Mouse (Mus musculus) limb, embryonic 12.5 days (tissue): ENCODE data around the gene Hsd3b2. TPM values are rescaled to one million over a fixed set of nuclear protein-coding genes. Genes with fewer than 3 reads are reported as not detected.
"Not testable (repeated sequence)": the region's sequence is repeated elsewhere in the genome, so short reads cannot be mapped to it uniquely, and the experiment has no call there.

Experiments used
- ATAC-seq: fragments of 200-750 bp; cut with Nextera tagmentation; 2 replicates; pipeline ENCODE4 v1.8.0; 2017; ENCODE audit warnings: low read depth, moderate TSS enrichment; ENCODE audit not compliant: insufficient number of reproducible peaks, insufficient read depth, low FRiP score, low TSS enrichment
- H3K27ac ChIP-seq: fragments of 300-500 bp; sonication (generic); 2 replicates; pipeline ENCODE4 v1.5.1; 2016; ENCODE audit warnings: mild to moderate bottlenecking, moderate library complexity
- H3K27me3 ChIP-seq: fragments of 300-500 bp; sonication (generic); 2 replicates; pipeline ENCODE4 v1.6.1; 2016; ENCODE audit warnings: mild to moderate bottlenecking, moderate library complexity
- H3K36me3 ChIP-seq: fragments of 300-500 bp; sonication (generic); 2 replicates; pipeline ENCODE4 v1.6.1; 2016; ENCODE audit warnings: mild to moderate bottlenecking, moderate library complexity
- H3K4me1 ChIP-seq: fragments of 300-500 bp; sonication (generic); replicated peaks from 2 replicates; pipeline ENCODE4 v1.6.1; 2016
- H3K4me2 ChIP-seq: fragments of 300-500 bp; sonication (generic); 2 replicates; pipeline ENCODE4 v1.6.1; 2016; ENCODE audit warnings: mild to moderate bottlenecking, moderate library complexity
- H3K4me3 ChIP-seq: fragments of 300-500 bp; sonication (generic); replicated peaks from 2 replicates; pipeline ENCODE4 v1.5.1; 2016; ENCODE audit warnings: mild to moderate bottlenecking
- H3K9ac ChIP-seq: fragments of 300-500 bp; sonication (generic); replicated peaks from 2 replicates; pipeline ENCODE4 v1.6.1; 2016; ENCODE audit warnings: mild to moderate bottlenecking, moderate library complexity
- H3K9me3 ChIP-seq: fragments of 300-500 bp; sonication (generic); 2 replicates; pipeline ENCODE4 v1.6.1; 2016; ENCODE audit warnings: mild to moderate bottlenecking, moderate library complexity
- WGBS: fragments of 180-500 bp; shearing (Covaris S2); methylation state at CpG from one replicate; pipeline ENCODE4 v1.1.7; 2016; 5-methylcytosine and 5-hydroxymethylcytosine counted together
- polyA plus RNA-seq: library from polyadenylated mRNA; unstranded; fragments of >200 nt; fragmentation: Nextera tagmentation; extraction: Ambion mirVana; gene quantifications from 2 replicates; pipeline ENCODE4 v1.2.1, GENCODE M21; 2016

The Hsd3b2 gene
- 0.06 TPM in 1 of 2 replicates, not detected in the other for polyA plus RNA-seq

- WGBS: 74% methylated on average over 1 of the region's 1 CpGs
- Histone ChIP-seq H3K36me3 (no peaks in the 10 kb centered on the region), H3K4me2 (no peak within 1 kb of the TSS), H3K4me1 (no peaks in the 10 kb centered on the region), H3K4me3 (no peak within 1 kb of the TSS), H3K9ac (no peak within 1 kb of the TSS), H3K27me3 (no peaks in the 10 kb centered on the region), H3K9me3 (no peaks in the 10 kb centered on the region), H3K27ac (no peak within 1 kb of the TSS)
- ATAC-seq: no peak
Measured at GRCm38 (mm10) chr3:98724376-98724775, at the start of gene Hsd3b2. Gene Hsd3b2 (minus strand): TSS chr3:98724543.

GRCm38 (mm10) chr3:98764155-98764554 lies 39.8 kb upstream of the Hsd3b2 start:
- H3K36me3 ChIP-seq: no peaks in the 10 kb centered on the region
- no peaks in the 10 kb centered on the region for H3K9me3 ChIP-seq
- H3K4me2 ChIP-seq: no peak overlapping the region
- H3K9ac ChIP-seq: no peak overlapping the region
- no peaks in the 10 kb centered on the region for H3K4me1 ChIP-seq
- no peak overlapping the region for H3K27ac ChIP-seq
- H3K27me3 ChIP-seq: no peaks in the 10 kb centered on the region
- no peak for ATAC-seq
- no peak overlapping the region for H3K4me3 ChIP-seq

- no peak overlapping the region for H3K27ac ChIP-seq
- H3K4me1 ChIP-seq: no peaks in the 10 kb centered on the region
- H3K9ac ChIP-seq: no peak overlapping the region
- H3K27me3 ChIP-seq: no peaks in the 10 kb centered on the region
- H3K4me3 ChIP-seq: no peak overlapping the region
- H3K9me3 ChIP-seq: no peaks in the 10 kb centered on the region
- no peaks in the 10 kb centered on the region for H3K36me3 ChIP-seq
- H3K4me2 ChIP-seq: no peak overlapping the region
- WGBS: 82% methylated on average over 3 of the region's 3 CpGs
- ATAC-seq: no peak
Measured at GRCm38 (mm10) chr3:98756836-98757235, 32.5 kb upstream of the Hsd3b2 start.

GRCm38 (mm10) chr3:98752171-98752570 lies 27.8 kb upstream of the Hsd3b2 start:
- Histone ChIP-seq H3K27me3 (no peaks in the 10 kb centered on the region), H3K9me3 (no peaks in the 10 kb centered on the region), H3K27ac (no peak overlapping the region), H3K36me3 (no peaks in the 10 kb centered on the region), H3K4me2 (no peak overlapping the region), H3K4me1 (no peaks in the 10 kb centered on the region), H3K9ac (no peak overlapping the region), H3K4me3 (no peak overlapping the region)
- no peak for ATAC-seq
- 77% methylated on average over 2 of the region's 2 CpGs for WGBS

- not testable (repeated sequence) for H3K4me3 ChIP-seq, H3K27ac ChIP-seq, H3K4me1 ChIP-seq, H3K36me3 ChIP-seq, H3K27me3 ChIP-seq, H3K9me3 ChIP-seq, H3K4me2 ChIP-seq, H3K9ac ChIP-seq, ATAC-seq
- 50% methylated on average over 1 of the region's 1 CpGs for WGBS
Measured at GRCm38 (mm10) chr3:98741043-98741442, 16.7 kb upstream of the Hsd3b2 start.

GRCm38 (mm10) chr3:98734340-98734739 lies 10.0 kb upstream of the Hsd3b2 start:
- Histone ChIP-seq H3K27ac (no peak overlapping the region), H3K9me3 (no peaks in the 10 kb centered on the region), H3K4me2 (no peak overlapping the region), H3K27me3 (no peaks in the 10 kb centered on the region), H3K4me3 (no peak overlapping the region), H3K36me3 (no peaks in the 10 kb centered on the region), H3K9ac (no peak overlapping the region), H3K4me1 (no peaks in the 10 kb centered on the region)
- ATAC-seq: no peak
- WGBS: 69% methylated on average over 4 of the region's 4 CpGs

- no peak overlapping the region for H3K4me3 ChIP-seq
- H3K9me3 ChIP-seq: no peaks in the 10 kb centered on the region
- no peak overlapping the region for H3K9ac ChIP-seq
- no peaks in the 10 kb centered on the region for H3K36me3 ChIP-seq
- WGBS: 87% methylated on average over 2 of the region's 2 CpGs
- H3K27me3 ChIP-seq: no peaks in the 10 kb centered on the region
- no peak for ATAC-seq
- H3K27ac ChIP-seq: no peak overlapping the region
- H3K4me1 ChIP-seq: no peaks in the 10 kb centered on the region
- no peak overlapping the region for H3K4me2 ChIP-seq
Measured at GRCm38 (mm10) chr3:98733724-98734123, 9.4 kb upstream of the Hsd3b2 start.

- Histone ChIP-seq H3K36me3 (no peaks in the 10 kb centered on the region), H3K9me3 (no peaks in the 10 kb centered on the region), H3K27me3 (no peaks in the 10 kb centered on the region), H3K4me2 (no peak overlapping the region), H3K4me3 (no peak overlapping the region), H3K27ac (no peak overlapping the region), H3K9ac (no peak overlapping the region), H3K4me1 (no peaks in the 10 kb centered on the region)
- WGBS: 83% methylated on average over 2 of the region's 2 CpGs
- ATAC-seq: no peak
Measured at GRCm38 (mm10) chr3:98726281-98726680, 1.9 kb upstream of the Hsd3b2 start.

- no peaks in the 10 kb centered on the region for H3K4me1 ChIP-seq
- H3K4me3 ChIP-seq: no peak overlapping the region
- no peaks in the 10 kb centered on the region for H3K27me3 ChIP-seq
- no peaks in the 10 kb centered on the region for H3K9me3 ChIP-seq
- no peaks in the 10 kb centered on the region for H3K36me3 ChIP-seq
- ATAC-seq: no peak
- H3K4me2 ChIP-seq: no peak overlapping the region
- no peak overlapping the region for H3K9ac ChIP-seq
- H3K27ac ChIP-seq: no peak overlapping the region
Measured at GRCm38 (mm10) chr3:98720740-98721139, 3.6 kb downstream of the Hsd3b2 start.

- H3K4me2 ChIP-seq: no peak overlapping the region
- ATAC-seq: no peak
- H3K4me1 ChIP-seq: no peaks in the 10 kb centered on the region
- H3K36me3 ChIP-seq: no peaks in the 10 kb centered on the region
- no peak overlapping the region for H3K27ac ChIP-seq
- no peaks in the 10 kb centered on the region for H3K27me3 ChIP-seq
- no peak overlapping the region for H3K4me3 ChIP-seq
- H3K9me3 ChIP-seq: no peaks in the 10 kb centered on the region
- 76% methylated on average over 1 of the region's 1 CpGs for WGBS
- no peak overlapping the region for H3K9ac ChIP-seq
Measured at GRCm38 (mm10) chr3:98682401-98682800, 41.9 kb downstream of the Hsd3b2 start.

GRCm38 (mm10) chr3:98680786-98681185 lies 43.6 kb downstream of the Hsd3b2 start:
- ATAC-seq: no peak
- no peaks in the 10 kb centered on the region for H3K27me3 ChIP-seq
- H3K4me1 ChIP-seq: no peaks in the 10 kb centered on the region
- H3K9me3 ChIP-seq: no peaks in the 10 kb centered on the region
- no peak overlapping the region for H3K9ac ChIP-seq
- no peaks in the 10 kb centered on the region for H3K36me3 ChIP-seq
- no peak overlapping the region for H3K4me3 ChIP-seq
- no peak overlapping the region for H3K4me2 ChIP-seq
- no peak overlapping the region for H3K27ac ChIP-seq
